Mouse (Mus musculus) layer of hippocampus, postnatal 10 days (tissue): ENCODE results near the gene Exoc4. TPM values are rescaled to one million over a fixed set of nuclear protein-coding genes. Genes with fewer than 3 reads are reported as not detected.
A peak's percentile ranks its signal among the peaks of the same experiment; 100 is the strongest.

ENCODE experiments used
- DNase-seq, 2 experiments: peaks; one replicate each; pipeline ENCODE4 v3.0.0; 2021; ENCODE audit warnings: low spot score in 2 of 2
- long read RNA-seq: library from polyadenylated mRNA; stranded (forward); transcript quantifications from one replicate; pipeline ENCODE4 v2.0.0, GENCODE M21; 2023
- total RNA-seq, 2 experiments: library from RNA; stranded (reverse); gene quantifications; 2 replicates each; pipeline ENCODE4 v1.2.3; 2021

Gene Exoc4
- 10 to 100 TPM; 70.1 to 79.5 TPM for total RNA-seq
- long read RNA-seq, partial matches to known transcripts = 5 of 10 reads
- long read RNA-seq, other reads (novel, unspliced or antisense) = 4 of 10 reads

DNA sequence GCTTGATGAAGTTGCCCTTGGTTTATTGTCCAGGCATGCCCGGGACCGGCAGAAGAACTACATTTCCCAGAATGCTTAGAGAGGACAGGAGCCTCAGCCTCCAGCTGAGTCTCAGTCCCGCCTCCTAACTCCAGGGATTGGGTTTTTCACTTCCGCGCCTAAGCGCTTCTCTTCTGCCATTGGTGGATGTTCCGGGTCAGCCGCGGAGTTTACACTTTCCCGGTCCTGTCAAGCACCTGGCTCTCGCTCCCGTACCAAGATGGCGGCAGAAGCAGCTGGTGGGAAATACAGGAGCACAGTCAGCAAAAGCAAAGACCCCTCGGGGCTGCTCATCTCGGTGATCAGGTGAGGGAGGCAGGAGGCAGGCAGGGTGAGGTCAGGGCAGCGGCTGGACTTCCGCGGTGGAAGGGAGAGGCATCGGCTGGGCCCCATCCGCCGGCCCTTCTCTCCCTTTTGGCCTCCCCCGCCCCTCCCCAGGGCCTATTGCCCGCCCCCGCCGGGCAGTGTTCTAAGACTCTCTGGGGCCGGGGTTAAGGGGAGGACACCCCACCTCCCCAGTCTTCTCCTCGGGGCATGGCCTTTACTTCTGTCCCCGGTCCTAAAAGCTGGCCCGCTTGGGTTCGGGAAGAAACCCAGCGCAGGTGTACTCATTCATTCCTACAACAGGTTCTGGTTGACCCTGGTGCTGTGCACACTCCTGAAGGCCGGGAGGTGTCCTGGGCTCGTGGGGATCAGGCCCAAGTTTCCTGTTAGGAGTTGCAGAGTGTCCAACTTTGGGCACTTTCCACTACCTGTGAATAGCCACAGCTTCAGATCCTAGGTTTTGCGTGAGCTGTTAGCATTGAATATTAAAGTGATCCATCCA, at the start of gene Exoc4:
TSS of gene Exoc4 (plus strand) at position 192 of the 865 bp plus-strand sequence.
- peak; percentile 89 to 93 for DNase-seq

DNA sequence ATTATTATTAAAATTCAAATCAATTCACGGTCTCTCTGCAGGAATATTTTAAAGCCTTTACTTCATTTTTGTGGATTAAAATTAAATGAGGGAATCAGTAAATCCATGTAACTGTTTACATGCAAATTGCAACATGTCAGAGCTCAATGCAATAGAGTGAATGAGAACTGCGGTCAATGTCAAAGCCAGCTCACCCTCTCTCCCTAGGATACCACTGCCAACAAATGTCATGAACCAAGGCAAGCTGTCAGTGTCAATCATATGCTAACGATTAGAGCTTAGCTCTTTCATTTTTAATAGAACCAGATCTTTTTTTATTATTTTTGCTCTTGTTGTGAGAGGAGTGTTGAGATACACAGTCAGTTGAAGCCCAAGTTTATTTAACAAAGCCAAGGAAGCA, 30.1 kb upstream of the Exoc4 start:
- no peak for DNase-seq

DNA sequence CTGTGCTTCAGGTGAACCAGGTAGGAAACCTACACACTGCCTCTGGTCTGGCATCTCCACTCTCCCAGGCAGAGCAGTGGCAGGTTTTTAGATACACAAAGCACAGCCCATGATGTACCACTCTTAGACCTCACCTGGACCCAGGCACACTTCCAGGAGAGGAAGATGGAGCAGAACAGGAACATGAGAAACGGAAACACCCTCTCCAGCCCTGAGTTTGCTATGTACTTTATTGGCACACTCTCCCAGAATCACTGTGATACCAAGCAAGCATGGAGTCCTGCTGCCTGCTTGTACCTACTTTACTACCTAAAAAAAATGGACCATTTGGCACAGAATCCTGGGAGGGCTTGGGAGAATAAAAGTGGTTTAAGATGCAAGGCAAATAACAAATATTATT, 22.2 kb upstream of the Exoc4 start:
- DNase-seq = no peak

DNA sequence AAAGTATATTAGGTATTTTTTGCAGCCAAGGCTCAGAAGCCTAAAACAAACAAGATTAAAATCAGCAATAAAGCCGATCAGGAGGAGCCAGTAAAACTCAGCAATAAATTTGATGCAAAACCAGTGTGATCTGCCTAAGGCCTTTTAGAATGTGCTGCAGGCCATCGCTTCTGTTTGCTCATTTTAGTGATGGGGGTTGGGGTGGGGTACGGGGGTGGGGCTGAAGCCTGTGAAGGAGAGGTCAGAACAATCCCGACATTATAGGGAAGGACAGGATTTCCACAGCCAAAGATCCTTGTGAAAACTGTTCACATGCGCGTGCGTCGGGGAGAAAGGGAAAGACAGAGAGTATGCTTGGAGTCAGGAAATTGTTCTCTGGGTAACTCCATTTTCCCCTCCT, 21.5 kb upstream of the Exoc4 start:
- DNase-seq = no peak

DNA sequence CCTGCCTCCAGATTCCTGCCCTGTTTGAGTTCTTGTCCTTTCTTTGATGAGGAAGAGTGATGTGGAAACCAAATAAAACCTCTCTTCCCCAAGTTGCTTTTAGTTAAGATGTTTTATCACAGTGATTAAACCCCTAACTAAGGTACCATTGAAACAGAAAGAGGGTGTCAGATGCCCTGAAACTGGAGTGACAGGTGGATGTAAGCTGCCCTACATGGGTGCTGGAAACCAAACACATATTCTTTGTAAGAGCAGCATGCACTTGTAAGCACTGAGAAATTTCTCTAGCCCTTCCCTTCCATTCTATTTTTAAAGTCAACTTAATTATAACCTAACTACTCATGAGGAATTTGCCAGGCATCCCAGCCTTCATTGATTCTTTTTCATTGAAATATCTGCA, 7.6 kb upstream of the Exoc4 start:
- DNase-seq = no peak

DNA sequence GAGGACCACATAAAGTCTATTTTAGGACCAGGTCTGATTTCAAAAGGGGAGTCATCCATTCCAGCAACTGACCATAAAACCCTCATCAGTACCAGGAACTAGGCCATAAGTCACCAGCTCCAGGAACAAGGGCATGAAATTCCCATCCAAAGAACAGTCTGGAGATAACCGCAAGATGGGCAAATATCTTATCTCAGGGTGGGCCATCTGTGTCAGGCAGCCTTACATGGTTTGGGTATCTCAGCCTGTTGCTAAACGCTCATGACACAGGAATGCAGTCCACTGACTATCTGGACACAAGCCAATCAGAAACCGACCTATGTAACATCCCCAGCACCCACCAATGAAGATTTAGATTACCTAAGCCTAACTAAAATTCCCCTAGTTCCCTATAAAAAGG, 4.3 kb upstream of the Exoc4 start:
- DNase-seq = no peak

DNA sequence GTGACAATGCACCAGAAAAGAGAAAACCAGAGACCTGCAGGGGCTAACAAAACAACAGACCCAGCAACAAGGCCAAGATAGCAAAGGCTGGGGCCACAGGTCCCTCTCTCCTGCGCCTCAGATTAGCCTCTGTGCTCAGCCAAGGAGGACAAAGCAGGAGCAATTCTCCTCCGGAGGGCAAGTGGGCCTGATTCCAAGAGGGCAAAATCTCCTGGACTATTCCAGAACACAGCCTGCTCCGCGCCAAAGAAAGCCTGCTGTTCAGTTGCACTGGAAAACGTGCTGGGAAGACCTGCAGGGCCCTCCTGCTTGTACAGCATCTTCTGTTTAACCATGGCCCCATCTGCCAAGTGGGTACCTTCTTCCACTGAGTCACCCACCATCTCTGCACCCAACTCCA, 1.7 kb upstream of the Exoc4 start:
- no peak for DNase-seq

DNA sequence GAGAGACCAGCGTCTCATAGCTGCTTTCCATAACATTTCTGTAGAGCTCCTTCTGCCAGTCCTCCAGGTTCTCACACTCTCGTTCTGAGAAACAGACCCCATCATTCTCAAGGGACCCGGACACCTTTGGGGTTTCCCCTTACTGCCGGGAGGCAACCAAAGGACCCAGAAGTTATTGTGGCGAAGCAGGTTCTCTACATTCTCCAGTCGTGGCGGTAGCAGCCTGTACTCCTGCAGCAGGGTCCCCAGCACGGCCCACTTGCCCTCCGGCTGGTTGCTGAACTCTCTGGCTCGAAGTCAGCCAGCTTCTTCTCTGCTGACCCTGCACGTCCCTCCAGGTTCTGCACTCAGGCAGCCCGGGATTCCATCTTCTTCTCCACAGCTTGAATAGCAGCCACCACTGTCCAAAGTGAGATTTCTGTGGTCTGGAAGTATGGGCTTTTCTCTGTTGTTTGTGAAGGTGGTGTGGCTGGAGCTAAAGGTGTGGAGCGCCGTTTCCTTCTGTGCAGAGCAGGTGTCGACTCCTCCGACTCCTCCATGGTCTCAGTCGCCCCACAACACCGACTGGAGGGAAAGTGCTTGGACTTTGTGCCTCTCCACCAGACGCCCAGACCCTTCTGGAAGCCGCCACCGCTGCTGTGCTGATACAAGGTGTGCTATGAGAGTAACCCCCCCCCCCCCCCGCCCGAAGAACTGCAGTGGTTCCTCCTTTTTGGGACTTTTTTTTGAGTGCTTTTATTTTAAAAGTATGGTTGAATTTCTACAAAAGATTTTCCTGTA, 1.1 kb upstream of the Exoc4 start:
- no peak for DNase-seq

DNA sequence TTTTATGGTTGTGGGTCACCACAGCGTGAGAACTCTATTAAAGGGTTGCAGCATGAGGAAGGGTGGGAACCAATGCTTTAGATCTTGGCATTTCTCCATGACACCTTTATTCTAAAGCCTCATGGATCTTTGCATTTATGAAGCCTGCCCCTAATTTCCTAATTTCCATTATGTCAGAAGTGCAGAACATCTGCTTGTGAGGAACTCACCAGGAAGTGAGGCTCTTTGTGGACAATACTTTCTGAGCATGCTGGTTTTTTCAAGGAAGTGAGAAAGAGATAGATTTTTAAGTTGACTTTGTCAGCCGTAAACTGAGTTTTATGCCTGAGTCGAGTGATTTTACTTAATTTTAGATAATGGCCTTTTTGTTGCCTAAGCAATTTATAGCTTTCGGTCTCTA, 7.8 kb downstream of the Exoc4 start:
- DNase-seq = no peak

DNA sequence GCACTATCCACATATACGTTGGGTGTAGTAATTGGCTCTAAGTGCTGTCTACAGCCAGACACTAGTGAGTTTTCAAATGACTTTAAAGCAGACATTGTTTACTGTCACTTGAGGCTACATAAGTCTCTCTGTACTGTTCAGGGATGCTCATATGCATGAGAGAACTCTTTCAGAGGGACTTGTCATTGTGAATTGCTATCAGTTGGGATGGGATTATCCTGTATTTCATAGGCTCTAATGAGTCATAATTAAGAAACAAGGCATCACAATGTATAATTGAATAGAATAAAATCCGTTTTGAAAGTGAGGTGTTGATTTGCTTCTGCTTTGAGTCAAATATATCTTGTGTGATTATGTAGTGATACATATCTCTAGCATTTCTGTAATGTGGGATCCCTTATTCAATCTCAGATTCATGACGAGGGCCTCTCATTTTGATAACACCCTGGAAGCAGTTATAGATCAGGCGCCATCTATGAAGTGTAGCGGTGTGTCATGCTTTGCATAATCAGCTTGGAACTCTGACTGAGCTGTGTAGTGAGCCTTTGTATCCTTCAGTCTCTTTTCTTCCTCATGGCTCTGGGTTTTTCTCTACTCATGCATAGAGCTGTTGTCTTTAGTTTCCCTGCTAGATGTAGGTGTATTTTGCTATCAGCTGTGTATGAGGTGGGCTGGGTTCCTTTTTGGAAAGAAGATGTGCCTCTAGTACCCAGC, 8.3 kb downstream of the Exoc4 start:
- DNase-seq = no peak

DNA sequence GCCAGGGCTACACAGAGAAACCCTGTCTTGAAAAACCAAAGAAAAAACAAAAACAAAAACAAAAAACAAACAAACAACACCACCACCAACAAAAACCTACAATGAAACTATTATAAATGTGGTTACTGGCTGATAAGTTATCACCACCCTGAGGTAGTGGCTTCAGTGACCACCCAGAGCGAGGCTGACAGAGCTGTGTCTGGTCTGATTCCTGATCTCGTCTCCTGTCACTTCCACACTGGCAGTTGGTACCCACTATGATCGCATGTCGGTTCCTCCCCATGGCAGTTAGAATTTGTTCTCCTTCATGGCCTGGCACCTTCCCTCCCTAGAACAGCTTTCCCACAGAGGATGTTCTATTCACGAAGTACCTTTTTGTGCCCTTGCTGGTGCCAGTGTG, 11.0 kb downstream of the Exoc4 start:
- DNase-seq = no peak

DNA sequence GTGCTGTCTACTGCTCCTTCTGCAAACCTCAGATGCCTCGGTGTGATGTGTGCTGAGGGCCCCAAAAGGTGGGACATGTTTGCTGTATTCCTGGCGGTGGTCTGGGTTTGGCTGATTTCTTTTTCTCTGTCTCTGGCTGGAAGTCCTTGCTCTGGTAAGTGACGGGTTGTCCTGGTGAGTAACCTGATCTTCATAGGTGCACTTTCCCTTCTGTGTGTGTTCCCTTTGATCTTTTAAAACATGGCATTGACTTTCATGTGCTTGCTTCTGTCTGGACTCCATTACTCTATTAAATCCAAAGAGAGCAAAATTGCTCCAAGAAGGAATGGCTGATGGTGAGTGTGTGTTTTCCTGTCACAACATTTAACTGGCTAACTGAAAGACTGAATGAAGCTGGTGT, 12.7 kb downstream of the Exoc4 start:
- no peak for DNase-seq

DNA sequence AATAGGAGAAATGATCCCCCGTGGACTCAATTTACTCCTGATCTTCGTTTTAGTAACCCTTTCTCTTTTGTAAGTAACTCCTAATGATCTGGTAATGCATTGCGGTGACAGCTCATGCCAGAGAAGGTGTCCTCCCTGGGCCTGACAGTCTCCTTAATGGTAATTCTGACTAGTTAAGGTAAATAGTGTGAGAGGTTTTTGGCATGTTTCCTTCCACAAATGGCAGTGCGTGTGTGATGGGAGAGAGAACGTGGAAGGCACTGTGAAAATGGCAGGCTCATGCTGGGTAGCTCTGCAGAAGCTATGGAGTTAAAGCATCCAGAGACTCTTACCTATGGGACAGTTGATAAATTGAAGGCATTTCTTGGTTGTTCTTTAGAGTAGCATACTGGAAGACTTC, 15.1 kb downstream of the Exoc4 start:
- no peak for DNase-seq

DNA sequence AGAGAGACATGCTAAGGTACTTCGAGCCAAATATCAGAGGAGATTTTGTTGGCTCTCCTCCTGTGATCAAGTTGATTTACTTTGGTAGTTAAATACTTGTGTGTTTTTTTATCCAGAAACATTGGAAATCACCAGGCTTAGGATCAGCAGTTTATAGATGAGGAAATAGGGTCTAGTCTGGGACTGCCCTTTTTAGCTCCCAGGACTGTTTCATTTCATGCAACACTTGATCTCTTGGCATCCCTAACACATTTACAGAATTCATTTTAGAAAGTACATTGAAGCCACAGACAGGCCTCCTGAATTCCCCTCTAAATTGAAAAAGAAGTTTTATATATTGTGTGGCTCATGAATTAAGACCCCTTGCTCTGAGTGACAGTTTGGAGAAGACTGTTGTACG, 15.5 kb downstream of the Exoc4 start:
- no peak for DNase-seq

DNA sequence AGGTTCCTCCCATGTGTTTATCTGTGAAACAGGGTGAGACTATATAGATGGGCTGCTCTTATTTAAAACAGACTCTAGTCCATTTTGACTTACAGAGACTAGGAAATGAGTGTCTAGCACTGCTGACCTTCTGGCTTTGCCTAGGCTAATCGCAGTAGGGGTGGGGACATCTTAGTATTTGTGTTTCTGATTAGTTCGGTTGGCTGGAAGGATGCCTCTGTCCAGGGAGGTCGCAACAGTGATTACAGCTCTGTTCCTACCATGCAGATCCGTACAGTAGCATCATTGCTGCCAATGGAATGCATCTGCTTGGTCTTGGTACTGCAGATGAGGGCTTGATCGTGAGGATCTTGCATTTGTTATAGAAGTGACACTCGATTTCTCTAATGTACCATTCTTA, 18.7 kb downstream of the Exoc4 start:
- no peak for DNase-seq

DNA sequence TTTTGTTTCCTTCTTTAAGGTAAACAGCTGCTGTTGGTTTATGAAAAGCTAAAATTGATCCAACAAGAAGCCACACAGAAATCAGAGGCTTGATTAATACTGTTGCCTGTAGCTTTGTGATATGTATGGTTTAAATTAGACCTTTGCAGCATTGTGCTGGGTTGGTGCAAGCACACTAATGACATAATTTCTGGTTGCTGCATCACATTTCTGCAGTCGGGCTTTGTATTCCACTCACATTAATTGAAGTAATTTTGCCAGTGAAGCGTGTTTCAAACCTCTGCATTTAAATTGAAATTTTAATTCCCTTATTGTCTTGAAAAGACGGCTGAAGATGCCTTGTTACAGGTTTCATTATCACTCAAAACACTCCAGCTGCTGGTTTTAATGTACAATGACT, 34.6 kb downstream of the Exoc4 start:
- DNase-seq = no peak

DNA sequence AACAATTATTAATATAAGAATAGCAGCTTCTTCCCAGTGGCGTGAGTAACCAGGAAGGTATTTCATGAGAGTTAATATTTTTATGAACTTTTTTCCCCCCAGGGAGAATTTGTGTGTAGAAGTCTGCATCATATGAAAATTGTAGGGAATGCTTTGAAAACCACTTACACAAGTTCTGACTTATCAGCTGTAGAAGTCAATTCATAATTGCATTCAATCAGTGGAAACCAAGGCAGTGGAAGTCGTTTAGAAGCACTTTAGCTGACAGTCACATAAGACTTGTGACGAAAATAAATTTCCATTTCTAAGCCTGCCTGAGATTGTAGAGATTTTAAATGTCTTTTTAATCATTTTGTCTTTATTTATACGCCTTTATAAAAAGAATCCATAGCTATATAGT, 35.1 kb downstream of the Exoc4 start:
- DNase-seq = no peak

DNA sequence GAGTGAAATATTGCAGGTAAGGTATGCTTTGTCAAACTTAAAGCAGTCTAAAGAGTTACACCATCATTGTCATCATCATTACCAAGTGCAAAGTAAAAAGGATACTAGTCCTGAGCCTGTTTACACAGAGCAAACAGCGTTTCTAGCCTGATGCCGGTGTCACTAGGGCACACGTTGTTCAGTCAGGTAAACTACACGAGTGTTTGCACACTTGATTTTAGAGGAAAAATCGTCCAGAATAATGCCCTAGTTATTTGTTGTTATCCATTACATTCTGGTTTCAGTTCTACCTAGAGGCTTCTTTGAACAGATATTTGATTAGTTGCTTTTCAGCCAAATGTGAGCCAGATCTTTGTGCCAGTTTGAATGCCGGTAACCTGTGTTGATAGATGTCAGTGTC, 37.5 kb downstream of the Exoc4 start:
- DNase-seq = no peak

DNA sequence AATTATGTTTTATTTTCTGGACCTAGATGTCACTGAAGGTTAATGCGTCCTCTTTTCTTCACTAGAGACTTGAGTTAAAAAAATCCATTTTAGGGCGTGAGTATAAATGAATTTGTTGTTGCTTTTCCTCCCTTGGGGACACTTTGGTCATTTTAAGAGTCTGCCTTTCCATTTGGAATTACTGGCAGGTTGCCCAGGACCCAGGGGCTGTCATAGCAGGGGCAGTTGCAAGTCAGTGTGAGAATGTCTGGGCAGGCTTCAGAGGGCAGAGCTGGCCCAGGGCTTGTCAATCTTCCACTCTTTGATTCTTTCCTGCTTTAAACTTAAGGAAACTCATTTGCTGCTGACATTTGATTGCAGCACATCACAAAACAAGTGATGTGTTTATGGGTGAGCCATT, 45.7 kb downstream of the Exoc4 start:
- DNase-seq = peak in 1 of 2 experiments; percentile 16

DNA sequence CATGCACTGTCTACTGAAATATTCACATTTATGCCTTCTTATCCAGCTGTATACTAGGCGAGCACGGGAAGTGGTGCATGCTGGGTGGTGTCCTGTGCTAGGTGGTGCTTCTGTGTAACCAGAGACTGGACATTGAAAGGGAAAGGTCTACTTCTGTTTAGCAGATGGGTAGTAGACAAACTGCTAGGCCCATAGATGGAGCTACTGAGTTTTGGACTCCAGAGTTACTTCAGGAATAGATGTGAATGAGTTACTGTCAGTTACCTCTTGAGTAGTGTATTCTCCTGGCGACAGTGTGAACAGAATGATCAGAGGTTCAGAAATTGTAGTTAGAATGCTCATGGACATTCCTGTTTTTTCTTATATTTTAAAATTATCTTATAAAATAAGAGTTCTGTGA, 48.7 kb downstream of the Exoc4 start:
- DNase-seq = no peak

DNA sequence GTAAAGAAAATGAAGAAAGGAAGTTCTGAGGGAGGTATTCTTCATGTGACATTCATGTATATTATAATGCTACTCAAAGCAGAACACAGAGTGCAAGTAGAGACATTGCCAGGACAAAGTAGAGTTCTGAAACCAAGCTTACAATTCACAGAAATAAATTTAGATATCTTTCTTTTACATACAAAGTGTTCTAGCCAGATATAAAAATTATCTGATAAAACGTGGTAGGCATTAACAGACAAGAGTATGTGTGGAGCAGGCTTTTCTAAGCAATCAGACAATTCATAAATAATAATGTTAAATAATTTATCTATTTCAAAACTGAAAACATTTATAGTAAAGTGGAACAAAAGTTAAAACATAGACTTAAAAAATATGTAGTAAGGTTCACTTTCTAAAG, 49.9 kb downstream of the Exoc4 start:
- no peak for DNase-seq

DNA sequence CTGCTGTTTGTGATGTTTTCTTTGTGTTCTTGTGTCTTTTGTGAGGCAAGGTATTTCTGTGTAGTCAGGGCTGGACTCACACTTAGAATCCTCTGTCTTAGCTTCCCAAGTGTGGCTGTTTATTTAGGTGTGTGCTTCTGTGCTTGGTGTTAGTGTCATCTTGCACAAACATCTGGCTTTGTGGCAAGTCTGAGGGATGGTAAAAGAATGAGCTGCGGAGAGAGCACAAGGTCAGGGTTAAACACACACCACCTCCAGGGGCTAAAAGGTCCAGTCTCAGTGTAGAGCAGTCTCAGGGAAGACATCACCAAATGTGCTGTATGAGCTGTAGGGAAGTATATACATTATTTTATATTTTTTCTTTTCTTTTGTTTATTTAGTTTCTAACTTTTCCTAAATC, 57.1 kb downstream of the Exoc4 start:
- no peak for DNase-seq
